Mouse (Mus musculus) midbrain, postnatal 0 days (tissue): ENCODE measurements around the gene Rexo4. TPM values are rescaled to one million over a fixed set of nuclear protein-coding genes. Genes with fewer than 3 reads are reported as not detected.

ENCODE experiments used
- ATAC-seq: fragments of 200-750 bp; cut with Nextera tagmentation; 2 replicates; pipeline ENCODE4 v1.8.0; 2017; ENCODE audit warnings: moderate number of reproducible peaks, mild to moderate bottlenecking, moderate TSS enrichment, moderate library complexity; ENCODE audit not compliant: low FRiP score
- DNase-seq: peaks from one replicate; pipeline ENCODE4 v3.0.0-alpha.2; 2015; ENCODE audit warnings: low spot score
- H3K27ac ChIP-seq: fragments of 300-500 bp; sonication (generic); 2 replicates; pipeline ENCODE4 v1.5.1; 2014; ENCODE audit warnings: low read depth, mild to moderate bottlenecking, low read length, mixed read lengths
- H3K27me3 ChIP-seq: fragments of 300-500 bp; sonication (generic); 2 replicates; pipeline ENCODE4 v1.6.1; 2014; ENCODE audit warnings: low read length, control low read depth, mixed read lengths; ENCODE audit not compliant: insufficient read depth
- H3K36me3 ChIP-seq: fragments of 300-500 bp; sonication (generic); 2 replicates; pipeline ENCODE4 v1.6.1; 2014; ENCODE audit warnings: low read length, control low read depth, mixed read lengths; ENCODE audit not compliant: insufficient read depth
- H3K4me1 ChIP-seq: fragments of 300-500 bp; sonication (generic); 2 replicates; pipeline ENCODE4 v1.6.1; 2014; ENCODE audit warnings: mild to moderate bottlenecking, control low read depth, antibody characterized with exemption, low read length, mixed read lengths; ENCODE audit not compliant: insufficient read depth
- H3K4me2 ChIP-seq: fragments of 300-500 bp; sonication (generic); 2 replicates; pipeline ENCODE4 v1.6.1; 2014; ENCODE audit warnings: low read depth, mild to moderate bottlenecking, low read length, mixed read lengths; ENCODE audit not compliant: poor library complexity, severe bottlenecking
- H3K4me3 ChIP-seq: fragments of 300-500 bp; sonication (generic); 2 replicates; pipeline ENCODE4 v1.5.1; 2014; ENCODE audit warnings: low read depth, mild to moderate bottlenecking, low read length, moderate library complexity
- H3K9ac ChIP-seq: fragments of 300-500 bp; sonication (generic); replicated peaks from 2 replicates; pipeline ENCODE4 v1.6.1; 2014; ENCODE audit warnings: mild to moderate bottlenecking, low read length, moderate library complexity, mixed read lengths; ENCODE audit not compliant: poor library complexity, severe bottlenecking
- H3K9me3 ChIP-seq: fragments of 300-500 bp; sonication (generic); 2 replicates; pipeline ENCODE4 v1.6.1; 2016; ENCODE audit warnings: low read length, control low read depth
- CTCF ChIP-seq: IDR thresholded peaks from 2 replicates; pipeline ENCODE4 v1.5.1; 2016; ENCODE audit warnings: antibody characterized with exemption, mild to moderate bottlenecking
- WGBS: fragments of 180-500 bp; shearing (Covaris S2); extraction: QIAGEN DNeasy Blood & Tissue Kit; methylation state at CpG from one replicate; pipeline ENCODE4 v1.1.7; 2014; 5-methylcytosine and 5-hydroxymethylcytosine counted together
- polyA plus RNA-seq: library from polyadenylated mRNA; unstranded; fragments of >200 nt; fragmentation: Nextera tagmentation; extraction: Ambion mirVana; gene quantifications from 2 replicates; pipeline ENCODE4 v1.2.1, GENCODE M21; 2015
- total RNA-seq: library from RNA; depleted of rRNA; stranded (reverse); fragments of >200 nt; gene quantifications from 2 replicates; pipeline ENCODE4 v1.2.3, GENCODE M21; 2014

The Rexo4 gene
- total and polyA plus RNA-seq, 2 experiments from 2014 or later, result 26.0 to 39.1 TPM

- no peaks in the 10 kb centered on the region for H3K9me3 ChIP-seq
- no peak for TF ChIP-seq CTCF
- no peak for DNase-seq
- peaks cover 8% of the 10 kb centered on the region; the same call in 1 of the 2 replicates for H3K4me1 ChIP-seq
- no peak overlapping the region for H3K4me2 ChIP-seq
- WGBS, result 71% methylated on average over 2 of the region's 2 CpGs
- H3K4me3 ChIP-seq, result no peak overlapping the region
- no peaks in the 10 kb centered on the region for H3K27me3 ChIP-seq
- ATAC-seq, result no peak
- no peak overlapping the region for H3K27ac ChIP-seq
- H3K36me3 ChIP-seq, result no peaks in the 10 kb centered on the region
- no peak overlapping the region for H3K9ac ChIP-seq
Measured at GRCm38 (mm10) chr2:26967262-26967661, 3.1 kb upstream of the Rexo4 start.

GRCm38 (mm10) chr2:26964724-26965370, 661 bp upstream of the Rexo4 start:
- no peak for TF ChIP-seq CTCF
- no peaks in the 10 kb centered on the region for H3K27me3 ChIP-seq
- no peaks in the 10 kb centered on the region for H3K9me3 ChIP-seq
- H3K9ac ChIP-seq, result peak overlapping the region; percentile 60
- peak overlapping the region; percentile 94 for H3K27ac ChIP-seq
- WGBS, result 18% methylated on average over 14 of the region's 14 CpGs
- H3K36me3 ChIP-seq, result peaks cover 6% of the 10 kb centered on the region; the same call in 1 of the 2 replicates
- DNase-seq (no peak), ATAC-seq (peak; percentile 21)
- H3K4me1 ChIP-seq, result peaks cover 16% of the 10 kb centered on the region
- peak overlapping the region; percentile 64 for H3K4me3 ChIP-seq
- peak overlapping the region; percentile 79 for H3K4me2 ChIP-seq

- no peak overlapping the region for H3K4me2 ChIP-seq
- H3K27ac ChIP-seq, result no peak overlapping the region
- ATAC-seq, result no peak
- TF ChIP-seq CTCF, result peak; percentile 76
- no peak overlapping the region for H3K4me3 ChIP-seq
- H3K9ac ChIP-seq, result no peak overlapping the region
- no peaks in the 10 kb centered on the region for H3K27me3 ChIP-seq
- 75% methylated on average over 4 of the region's 4 CpGs for WGBS
- peaks cover 16% of the 10 kb centered on the region for H3K4me1 ChIP-seq
- H3K36me3 ChIP-seq, result peaks cover 34% of the 10 kb centered on the region
- H3K9me3 ChIP-seq, result no peaks in the 10 kb centered on the region
- DNase-seq, result peak; percentile 27
Measured at GRCm38 (mm10) chr2:26960756-26961155, 3.4 kb downstream of the Rexo4 start.

- no peak overlapping the region for H3K4me2 ChIP-seq
- no peak for ATAC-seq
- H3K27me3 ChIP-seq, result no peaks in the 10 kb centered on the region
- no peak for DNase-seq
- H3K4me3 ChIP-seq, result no peak overlapping the region
- WGBS, result 80% methylated on average over 2 of the region's 2 CpGs
- TF ChIP-seq CTCF, result no peak
- H3K9ac ChIP-seq, result no peak overlapping the region
- H3K9me3 ChIP-seq, result no peaks in the 10 kb centered on the region
- H3K27ac ChIP-seq, result no peak overlapping the region
- peaks cover 56% of the 10 kb centered on the region for H3K36me3 ChIP-seq
- peaks cover 8% of the 10 kb centered on the region for H3K4me1 ChIP-seq
Measured at GRCm38 (mm10) chr2:26957488-26957859, 6.7 kb downstream of the Rexo4 start.

- TF ChIP-seq CTCF, result no peak
- 94% methylated on average over 12 of the region's 12 CpGs for WGBS
- Histone ChIP-seq H3K9ac (no peak overlapping the region), H3K9me3 (no peaks in the 10 kb centered on the region), H3K4me2 (no peak overlapping the region), H3K27me3 (no peaks in the 10 kb centered on the region), H3K4me3 (no peak overlapping the region), H3K27ac (no peak overlapping the region), H3K36me3 (peaks cover 62% of the 10 kb centered on the region), H3K4me1 (peaks cover 6% of the 10 kb centered on the region)
- ATAC-seq (no peak), DNase-seq (no peak)
Measured at GRCm38 (mm10) chr2:26956811-26957487, 7.2 kb downstream of the Rexo4 start.

GRCm38 (mm10) chr2:26954735-26955395, 9.3 kb downstream of the Rexo4 start:
- no peak overlapping the region for H3K4me2 ChIP-seq
- 93% methylated on average over 2 of the region's 2 CpGs for WGBS
- no peak for ATAC-seq

More at GRCm38 (mm10) chr2:26954735-26955395, 9.3 kb downstream of the Rexo4 start:
- no peak for TF ChIP-seq CTCF
- DNase-seq, result no peak
- H3K27me3 ChIP-seq, result no peaks in the 10 kb centered on the region
- no peaks in the 10 kb centered on the region for H3K4me1 ChIP-seq
- peaks cover 65% of the 10 kb centered on the region for H3K36me3 ChIP-seq
- H3K4me3 ChIP-seq, result no peak overlapping the region
- no peaks in the 10 kb centered on the region for H3K9me3 ChIP-seq
- H3K9ac ChIP-seq, result no peak overlapping the region
- no peak overlapping the region for H3K27ac ChIP-seq
